Comparison of ENCODE assay signal across 8 mouse cellular contexts in genomic region chr10:53378296-53378695, GRCm38 (mm10). TPM values are rescaled to one million over a fixed set of nuclear protein-coding genes. Genes with fewer than 3 reads are reported as not detected.
DNase-seq lines count a peak whose midpoint lies in the region; ATAC-seq and TF ChIP-seq lines count a peak whose summit lies in the region.

No protein-coding gene starts in this region.

- peak overlapping the region; percentile 95 for H3K4me3 ChIP-seq in heart, embryonic 13.5 days
- H3K4me3 ChIP-seq in cortical plate, adult 2 months (ENCODE audit: insufficient read depth, low read length): peak overlapping the region; percentile 100
- peak overlapping the region; percentile 97 for H3K4me3 ChIP-seq in hindbrain, embryonic 11.5 days (ENCODE audit: low read depth, low read length)
- peak overlapping the region; percentile 77 for H3K4me3 ChIP-seq in liver, postnatal 0 days (ENCODE audit: low read depth, low read length)
- H3K4me3 ChIP-seq in thymus, adult 2 months (ENCODE audit: control insufficient read depth, insufficient read depth, low read length): no peak overlapping the region

- H3K9ac ChIP-seq in heart, embryonic 13.5 days: peak overlapping the region; percentile 100
- no peak overlapping the region for H3K9ac ChIP-seq in hindbrain, embryonic 11.5 days (ENCODE audit: low read depth, low read length)
- peak overlapping the region; percentile 96 for H3K9ac ChIP-seq in liver, postnatal 0 days (replicated peaks)

- no peaks in the 10 kb centered on the region for H3K9me3 ChIP-seq in heart, embryonic 13.5 days
- H3K9me3 ChIP-seq in hindbrain, embryonic 11.5 days (ENCODE audit: control insufficient read depth, low read length): no peaks in the 10 kb centered on the region
- H3K9me3 ChIP-seq in liver, postnatal 0 days (ENCODE audit: low read length): no peaks in the 10 kb centered on the region

- TF ChIP-seq POLR2A in cortical plate, adult 2 months (IDR thresholded peaks at IDR 0.05; ENCODE audit: extremely low read depth, insufficient read depth, low read length): no peak
- no peak for TF ChIP-seq POLR2A in thymus, adult 2 months (IDR thresholded peaks at IDR 0.05; ENCODE audit: control insufficient read depth, extremely low read depth, insufficient read depth, low read length, poor library complexity)

- DNase-seq in heart, adult 8-10 months (ENCODE audit: low spot score): no peak
- DNase-seq in hindbrain, embryonic 11.5 days (ENCODE audit: low spot score): peak; percentile 31
- no peak for DNase-seq in liver, postnatal 0 days
- no peak for DNase-seq in thymus, adult 2 months
- no peak for DNase-seq in cerebellum, postnatal 10 days
- no peak for DNase-seq in left cerebral cortex, adult 9 months (ENCODE audit: low spot score in 2 of 2)

- no peak for TF ChIP-seq CTCF in cortical plate, adult 2 months (IDR thresholded peaks at IDR 0.05; ENCODE audit: extremely low read depth, insufficient read depth, low read length)
- TF ChIP-seq CTCF in liver, postnatal 0 days (IDR thresholded peaks at IDR 0.05; ENCODE audit: low read depth): no peak
- no peak for TF ChIP-seq CTCF in thymus, adult 2 months (IDR thresholded peaks at IDR 0.05; ENCODE audit: borderline replicate concordance, control insufficient read depth, extremely low read depth, insufficient read depth, low read length, poor library complexity)

- no peak for TF ChIP-seq EP300 in liver, postnatal 0 days (IDR thresholded peaks at IDR 0.05; ENCODE audit: low read depth)

- WGBS in heart, embryonic 13.5 days: 83% methylated on average over 6 of the region's 6 CpGs
- WGBS in hindbrain, embryonic 11.5 days: 72% methylated on average over 6 of the region's 6 CpGs
- 63% methylated on average over 6 of the region's 6 CpGs for WGBS in liver, postnatal 0 days (ENCODE audit: insufficient replicate concordance)
- 86% methylated on average over 6 of the region's 6 CpGs for WGBS in thymus, adult 2 months

- H3K27ac ChIP-seq in heart, embryonic 13.5 days (replicated peaks): no peak overlapping the region
- H3K27ac ChIP-seq in cortical plate, adult 2 months (ENCODE audit: insufficient read depth, low read length): no peak overlapping the region
- no peak overlapping the region for H3K27ac ChIP-seq in hindbrain, embryonic 11.5 days (ENCODE audit: low read depth, low read length)
- H3K27ac ChIP-seq in liver, postnatal 0 days (ENCODE audit: low read depth): peak overlapping the region; percentile 96; the same call in 1 of the 2 replicates
- H3K27ac ChIP-seq in thymus, adult 2 months (ENCODE audit: control insufficient read depth, insufficient read depth, low read length): no peak overlapping the region

- H3K4me2 ChIP-seq in heart, embryonic 13.5 days: peak overlapping the region; percentile 76
- H3K4me2 ChIP-seq in hindbrain, embryonic 11.5 days (replicated peaks; ENCODE audit: low read depth, low read length): peak overlapping the region; percentile 66
- H3K4me2 ChIP-seq in liver, postnatal 0 days (ENCODE audit: low read depth, low read length): peak overlapping the region; percentile 77

- peaks cover 3% of the 10 kb centered on the region; the same call in 1 of the 2 replicates for H3K36me3 ChIP-seq in heart, embryonic 13.5 days
- H3K36me3 ChIP-seq in hindbrain, embryonic 11.5 days (ENCODE audit: control insufficient read depth, insufficient read depth, low read length): no peaks in the 10 kb centered on the region
- no peaks in the 10 kb centered on the region for H3K36me3 ChIP-seq in liver, postnatal 0 days (replicated peaks; ENCODE audit: insufficient read depth, low read length)
- H3K36me3 ChIP-seq in thymus, adult 2 months (ENCODE audit: control insufficient read depth, insufficient read depth, low read length): no peaks in the 10 kb centered on the region

- H3K4me1 ChIP-seq in heart, embryonic 13.5 days: peaks cover 26% of the 10 kb centered on the region
- H3K4me1 ChIP-seq in cortical plate, adult 2 months (ENCODE audit: control insufficient read depth, insufficient read depth, low read length): peaks cover 7% of the 10 kb centered on the region
- no peaks in the 10 kb centered on the region; the same call in 1 of the 2 replicates for H3K4me1 ChIP-seq in hindbrain, embryonic 11.5 days (replicated peaks; ENCODE audit: control insufficient read depth, insufficient read depth, low read length)
- H3K4me1 ChIP-seq in liver, postnatal 0 days (ENCODE audit: insufficient read depth): peaks cover 14% of the 10 kb centered on the region
- peaks cover 3% of the 10 kb centered on the region for H3K4me1 ChIP-seq in thymus, adult 2 months (replicated peaks; ENCODE audit: control insufficient read depth, insufficient read depth, low read length)

- no peaks in the 10 kb centered on the region for H3K27me3 ChIP-seq in heart, embryonic 13.5 days (replicated peaks)
- H3K27me3 ChIP-seq in hindbrain, embryonic 11.5 days (ENCODE audit: control insufficient read depth, insufficient read depth, low read length): no peaks in the 10 kb centered on the region
- H3K27me3 ChIP-seq in liver, postnatal 0 days (ENCODE audit: insufficient read depth, low read length): no peaks in the 10 kb centered on the region
- H3K27me3 ChIP-seq in thymus, adult 2 months (ENCODE audit: control insufficient read depth, insufficient read depth, low read length): no peaks in the 10 kb centered on the region

- ATAC-seq in heart, embryonic 13.5 days (ENCODE audit: extremely low read depth, insufficient number of reproducible peaks, low FRiP score, low TSS enrichment): no peak
- ATAC-seq in hindbrain, embryonic 11.5 days (ENCODE audit: low FRiP score): no peak
- ATAC-seq in liver, postnatal 0 days: no peak

RNA-seq across cellular contexts. Expression of gene Cep85l, which starts 1.5 kb away (rescaled TPM):
- 3.1 and 3.6 TPM in 2 replicates for polyA plus RNA-seq in heart, embryonic 13.5 days (2015; fragmentation: Nextera tagmentation; extraction: Ambion mirVana)
- total RNA-seq in heart, adult 8-10 months (2022): 10 to 100 TPM; 13.1 to 16.0 (median 14.3) TPM
- 7.8 and 8.0 TPM in 2 replicates for polyA plus RNA-seq in cortical plate, adult 2 months (2012; rRNA removed)
- polyA plus RNA-seq in hindbrain, embryonic 11.5 days (2014; fragmentation: Nextera tagmentation; extraction: Ambion mirVana): 5.8 and 13.0 TPM in 2 replicates
- polyA plus RNA-seq in liver, postnatal 0 days (2015; fragmentation: Nextera tagmentation; extraction: Ambion mirVana): 2.5 and 5.4 TPM in 2 replicates
- polyA plus RNA-seq in thymus, adult 2 months (2012; rRNA removed): 1.8 and 1.9 TPM in 2 replicates

RNA-seq across cellular contexts. Expression of gene Pln, which starts 40.8 kb away (rescaled TPM):
- 682 and 793 TPM in 2 replicates for polyA plus RNA-seq in heart, embryonic 13.5 days (2015; fragmentation: Nextera tagmentation; extraction: Ambion mirVana)
- 1,000 to 10,000 TPM; 7,188 to 8,681 (median 7,674) TPM for total RNA-seq in heart, adult 8-10 months (2022)
- 3.2 and 3.3 TPM in 2 replicates for polyA plus RNA-seq in cortical plate, adult 2 months (2012; rRNA removed)
- polyA plus RNA-seq in hindbrain, embryonic 11.5 days (2014; fragmentation: Nextera tagmentation; extraction: Ambion mirVana): 1.5 and 1.7 TPM in 2 replicates
- 0.22 and 0.40 TPM in 2 replicates for polyA plus RNA-seq in liver, postnatal 0 days (2015; fragmentation: Nextera tagmentation; extraction: Ambion mirVana)
- 10.4 and 381 TPM in 2 replicates for polyA plus RNA-seq in thymus, adult 2 months (2012; rRNA removed)
